Mouse (Mus musculus): Measurements from ENCODE around the gene Sorl1. TPM values are rescaled to one million over a fixed set of nuclear protein-coding genes. Genes with fewer than 3 reads are reported as not detected.

Gene Sorl1
- polyA plus RNA-seq (2014; fragmentation: Nextera tagmentation; extraction: Ambion mirVana) = 8.3 and 8.8 TPM in 2 replicates

GRCm38 (mm10) chr9:42123713-42124576 lies at the start of gene Sorl1:
Gene Sorl1 (minus strand): TSS chr9:42124297.
- Histone ChIP-seq H3K4me2 (ENCODE audit: low read length) (peak within 1 kb of the TSS; percentile 87), H3K4me3 (replicated peaks; ENCODE audit: low read depth, low read length) (peak within 1 kb of the TSS; percentile 79), H3K27ac (replicated peaks; ENCODE audit: low read depth, low read length) (peak within 1 kb of the TSS; percentile 66), H3K9ac (replicated peaks; ENCODE audit: low read length) (peak within 1 kb of the TSS; percentile 82), H3K4me1 (ENCODE audit: control insufficient read depth, insufficient read depth, low read length) (peaks cover 18% of the 10 kb centered on the region), H3K27me3 (ENCODE audit: control insufficient read depth, insufficient read depth, low read length) (peaks cover 11% of the 10 kb centered on the region; the same call in 1 of the 2 replicates), H3K9me3 (ENCODE audit: control insufficient read depth, low read length) (no peaks in the 10 kb centered on the region), H3K36me3 (ENCODE audit: control insufficient read depth, insufficient read depth, low read length) (no peaks in the 10 kb centered on the region)
- DNase-seq (peak; percentile 85), ATAC-seq (ENCODE audit: low FRiP score, low TSS enrichment) (peak; percentile 73)
- WGBS = under 1% methylated on average over 84 of the region's 94 CpGs

- Histone ChIP-seq H3K27me3 (ENCODE audit: control insufficient read depth, insufficient read depth, low read length) (no peaks in the 10 kb centered on the region), H3K4me1 (ENCODE audit: control insufficient read depth, insufficient read depth, low read length) (peaks cover 3% of the 10 kb centered on the region; the same call in 1 of the 2 replicates), H3K9me3 (ENCODE audit: control insufficient read depth, low read length) (no peaks in the 10 kb centered on the region), H3K9ac (replicated peaks; ENCODE audit: low read length) (no peak overlapping the region), H3K4me2 (ENCODE audit: low read length) (no peak overlapping the region), H3K27ac (replicated peaks; ENCODE audit: low read depth, low read length) (peak overlapping the region; percentile 10; the same call in 1 of the 2 replicates), H3K36me3 (ENCODE audit: control insufficient read depth, insufficient read depth, low read length) (no peaks in the 10 kb centered on the region), H3K4me3 (replicated peaks; ENCODE audit: low read depth, low read length) (no peak overlapping the region)
- ATAC-seq (ENCODE audit: low FRiP score, low TSS enrichment) = no peak
- DNase-seq = no peak
- 66% methylated on average over 3 of the region's 3 CpGs for WGBS
Observed at GRCm38 (mm10) chr9:42173781-42174180, 49.7 kb upstream of the Sorl1 start.

- WGBS = 93% methylated on average over 8 of the region's 8 CpGs
- Histone ChIP-seq H3K27ac (replicated peaks; ENCODE audit: low read depth, low read length) (no peak overlapping the region), H3K4me1 (ENCODE audit: control insufficient read depth, insufficient read depth, low read length) (0 out of 2 replicates have a peak, but pooled peaks cover 3% of the 10 kb centered on the region), H3K9ac (replicated peaks; ENCODE audit: low read length) (no peak overlapping the region), H3K4me2 (ENCODE audit: low read length) (no peak overlapping the region), H3K36me3 (ENCODE audit: control insufficient read depth, insufficient read depth, low read length) (no peaks in the 10 kb centered on the region), H3K27me3 (ENCODE audit: control insufficient read depth, insufficient read depth, low read length) (no peaks in the 10 kb centered on the region), H3K4me3 (replicated peaks; ENCODE audit: low read depth, low read length) (no peak overlapping the region), H3K9me3 (ENCODE audit: control insufficient read depth, low read length) (no peaks in the 10 kb centered on the region)
- ATAC-seq (ENCODE audit: low FRiP score, low TSS enrichment) (no peak), DNase-seq (no peak)
Observed at GRCm38 (mm10) chr9:42169491-42169890, 45.4 kb upstream of the Sorl1 start.

GRCm38 (mm10) chr9:42169025-42169424 lies 44.9 kb upstream of the Sorl1 start:
- Histone ChIP-seq H3K4me2 (ENCODE audit: low read length) (no peak overlapping the region), H3K36me3 (ENCODE audit: control insufficient read depth, insufficient read depth, low read length) (no peaks in the 10 kb centered on the region), H3K9ac (replicated peaks; ENCODE audit: low read length) (no peak overlapping the region), H3K27me3 (ENCODE audit: control insufficient read depth, insufficient read depth, low read length) (no peaks in the 10 kb centered on the region), H3K4me3 (replicated peaks; ENCODE audit: low read depth, low read length) (no peak overlapping the region), H3K27ac (replicated peaks; ENCODE audit: low read depth, low read length) (no peak overlapping the region), H3K9me3 (ENCODE audit: control insufficient read depth, low read length) (no peaks in the 10 kb centered on the region), H3K4me1 (ENCODE audit: control insufficient read depth, insufficient read depth, low read length) (no peaks in the 10 kb centered on the region)
- WGBS = 95% methylated on average over 7 of the region's 7 CpGs
- no peak for ATAC-seq (ENCODE audit: low FRiP score, low TSS enrichment)
- no peak for DNase-seq

GRCm38 (mm10) chr9:42164930-42165329 lies 40.8 kb upstream of the Sorl1 start:
- H3K36me3 ChIP-seq (ENCODE audit: control insufficient read depth, insufficient read depth, low read length) = no peaks in the 10 kb centered on the region
- H3K27me3 ChIP-seq (ENCODE audit: control insufficient read depth, insufficient read depth, low read length) = no peaks in the 10 kb centered on the region
- WGBS = 74% methylated on average over 2 of the region's 2 CpGs
- H3K9me3 ChIP-seq (ENCODE audit: control insufficient read depth, low read length) = no peaks in the 10 kb centered on the region
- no peak overlapping the region for H3K9ac ChIP-seq (replicated peaks; ENCODE audit: low read length)
- H3K4me3 ChIP-seq (replicated peaks; ENCODE audit: low read depth, low read length) = no peak overlapping the region
- H3K4me1 ChIP-seq (ENCODE audit: control insufficient read depth, insufficient read depth, low read length) = no peaks in the 10 kb centered on the region
- ATAC-seq (ENCODE audit: low FRiP score, low TSS enrichment) = no peak
- no peak for DNase-seq
- H3K27ac ChIP-seq (replicated peaks; ENCODE audit: low read depth, low read length) = no peak overlapping the region
- H3K4me2 ChIP-seq (ENCODE audit: low read length) = no peak overlapping the region

- ATAC-seq (ENCODE audit: low FRiP score, low TSS enrichment) = no peak
- Histone ChIP-seq H3K4me3 (replicated peaks; ENCODE audit: low read depth, low read length) (no peak overlapping the region), H3K36me3 (ENCODE audit: control insufficient read depth, insufficient read depth, low read length) (no peaks in the 10 kb centered on the region), H3K4me1 (ENCODE audit: control insufficient read depth, insufficient read depth, low read length) (no peaks in the 10 kb centered on the region), H3K27me3 (ENCODE audit: control insufficient read depth, insufficient read depth, low read length) (no peaks in the 10 kb centered on the region), H3K9ac (replicated peaks; ENCODE audit: low read length) (no peak overlapping the region), H3K27ac (replicated peaks; ENCODE audit: low read depth, low read length) (no peak overlapping the region), H3K4me2 (ENCODE audit: low read length) (no peak overlapping the region), H3K9me3 (ENCODE audit: control insufficient read depth, low read length) (no peaks in the 10 kb centered on the region)
- DNase-seq = no peak
- 89% methylated on average over 4 of the region's 4 CpGs for WGBS
Observed at GRCm38 (mm10) chr9:42163011-42163410, 38.9 kb upstream of the Sorl1 start.

- Histone ChIP-seq H3K9ac (replicated peaks; ENCODE audit: low read length) (no peak overlapping the region), H3K27me3 (ENCODE audit: control insufficient read depth, insufficient read depth, low read length) (no peaks in the 10 kb centered on the region), H3K4me2 (ENCODE audit: low read length) (no peak overlapping the region), H3K27ac (replicated peaks; ENCODE audit: low read depth, low read length) (no peak overlapping the region), H3K36me3 (ENCODE audit: control insufficient read depth, insufficient read depth, low read length) (no peaks in the 10 kb centered on the region), H3K9me3 (ENCODE audit: control insufficient read depth, low read length) (no peaks in the 10 kb centered on the region), H3K4me3 (replicated peaks; ENCODE audit: low read depth, low read length) (no peak overlapping the region), H3K4me1 (ENCODE audit: control insufficient read depth, insufficient read depth, low read length) (no peaks in the 10 kb centered on the region)
- ATAC-seq (ENCODE audit: low FRiP score, low TSS enrichment) = no peak
- DNase-seq = no peak
- 85% methylated on average over 5 of the region's 5 CpGs for WGBS
Observed at GRCm38 (mm10) chr9:42159376-42159775, 35.3 kb upstream of the Sorl1 start.

GRCm38 (mm10) chr9:42158652-42159051 lies 34.6 kb upstream of the Sorl1 start:
- Histone ChIP-seq H3K36me3 (ENCODE audit: control insufficient read depth, insufficient read depth, low read length) (no peaks in the 10 kb centered on the region), H3K4me2 (ENCODE audit: low read length) (no peak overlapping the region), H3K27me3 (ENCODE audit: control insufficient read depth, insufficient read depth, low read length) (no peaks in the 10 kb centered on the region), H3K4me3 (replicated peaks; ENCODE audit: low read depth, low read length) (no peak overlapping the region), H3K9me3 (ENCODE audit: control insufficient read depth, low read length) (no peaks in the 10 kb centered on the region), H3K4me1 (ENCODE audit: control insufficient read depth, insufficient read depth, low read length) (no peaks in the 10 kb centered on the region), H3K27ac (replicated peaks; ENCODE audit: low read depth, low read length) (no peak overlapping the region), H3K9ac (replicated peaks; ENCODE audit: low read length) (no peak overlapping the region)
- WGBS = 81% methylated on average over 5 of the region's 5 CpGs
- ATAC-seq (ENCODE audit: low FRiP score, low TSS enrichment) (no peak), DNase-seq (no peak)

GRCm38 (mm10) chr9:42157981-42158380 lies 33.9 kb upstream of the Sorl1 start:
- H3K27me3 ChIP-seq (ENCODE audit: control insufficient read depth, insufficient read depth, low read length) = no peaks in the 10 kb centered on the region
- ATAC-seq (ENCODE audit: low FRiP score, low TSS enrichment) (no peak), DNase-seq (no peak)
- 90% methylated on average over 5 of the region's 5 CpGs for WGBS
- H3K9ac ChIP-seq (replicated peaks; ENCODE audit: low read length) = no peak overlapping the region
- no peaks in the 10 kb centered on the region for H3K4me1 ChIP-seq (ENCODE audit: control insufficient read depth, insufficient read depth, low read length)
- no peak overlapping the region for H3K27ac ChIP-seq (replicated peaks; ENCODE audit: low read depth, low read length)
- no peak overlapping the region for H3K4me2 ChIP-seq (ENCODE audit: low read length)
- no peaks in the 10 kb centered on the region for H3K36me3 ChIP-seq (ENCODE audit: control insufficient read depth, insufficient read depth, low read length)
- no peak overlapping the region for H3K4me3 ChIP-seq (replicated peaks; ENCODE audit: low read depth, low read length)
- H3K9me3 ChIP-seq (ENCODE audit: control insufficient read depth, low read length) = no peaks in the 10 kb centered on the region
